ENCODE assay signal across 7 mouse cellular contexts in genomic region chr10:81105565-81106112, GRCm38 (mm10). TPM values are rescaled to one million over a fixed set of nuclear protein-coding genes. Genes with fewer than 3 reads are reported as not detected.
A peak's percentile ranks its signal among the peaks of the same experiment; 100 is the strongest.
DNase-seq lines count a peak whose midpoint lies in the region; ATAC-seq lines count a peak whose summit lies in the region.

Map2k2 (plus strand) TSS chr10:81105915.

- ATAC-seq in inflammation-experienced regulatory T-cells, adult 6 months = peak; percentile 91
- peak; percentile 77 for ATAC-seq in megakaryocyte-erythroid progenitor cell, adult 5-6 weeks (replicated peaks; ENCODE audit: low FRiP score, low TSS enrichment, poor library complexity, severe bottlenecking)

- intact Hi-C loops in gastrocnemius, postnatal 14 days (cut with DNase I; ENCODE audit: low total_unique reads) = no loop called here
- intact Hi-C loops in left cerebral cortex, postnatal 10 days (cut with DNase I) = no loop called here

- peak; percentile 96 to 98 for DNase-seq in adrenal gland, adult 18-20 months (ENCODE audit: low spot score in 2 of 2)
- DNase-seq in embryo, embryonic 10.5 days (ENCODE audit: low spot score) = peak; percentile 98
- peak; percentile 98 for DNase-seq in gastrocnemius, postnatal 14 days
- peak; percentile 93 to 99 for DNase-seq in left cerebral cortex, postnatal 10 days (ENCODE audit: extremely low spot score in 1 of 2, low spot score in 2 of 2)
- peak; percentile 95 for DNase-seq in right cerebral cortex, postnatal 4 days

RNA-seq across cellular contexts. Expression of gene Map2k2, which starts in this region (rescaled TPM):
- 100 to 1,000 TPM; 165 to 179 TPM for total RNA-seq in adrenal gland, adult 18-20 months (2021)
- 100 to 1,000 TPM; 163 to 171 TPM for total RNA-seq in gastrocnemius, postnatal 14 days (2021)
- 10 to 100 TPM; 22.1 to 27.1 (median 23.3) TPM for polyA plus RNA-seq in inflammation-experienced regulatory T-cells, adult 6 months (2017; shearing (Covaris generic))
- 100 to 1,000 TPM; 127 to 130 TPM for total RNA-seq in left cerebral cortex, postnatal 10 days (2021)
- 111 and 122 TPM in 2 replicates for total RNA-seq in megakaryocyte-erythroid progenitor cell, adult 5-6 weeks (2014; fragmentation: Nextera tagmentation)
- 38.7 and 50.2 TPM in 2 replicates for total RNA-seq in megakaryocyte-erythroid progenitor cell, adult 5-6 weeks (2017)

Comparison
In these comparisons a context has a peak if more than half of its experiments do, and no peak if none do; other contexts are left out.
1. Peak in every context shown above with its lines: DNase-seq and ATAC-seq.